Mouse (Mus musculus): ENCODE measurements around the gene Gm28042.

- TF ChIP-seq POLR2A (IDR thresholded peaks at IDR 0.05; ENCODE audit: low read depth, low read length) (no peak), CTCF (IDR thresholded peaks at IDR 0.05; ENCODE audit: extremely low read depth, insufficient read depth, insufficient read length, insufficient replicate concordance) (no peak)
These were observed 11.4 kb upstream of the Gm28042 start for GRCm38 (mm10) chr2:120015882-120016281.

All from spleen, adult 2 months (tissue).